Mouse (Mus musculus): ENCODE measurements around the gene Exosc7.

- no peak for TF ChIP-seq POLR2A (IDR thresholded peaks at IDR 0.05; ENCODE audit: borderline replicate concordance, control insufficient read depth, low read depth, low read length)
- TF ChIP-seq CTCF (IDR thresholded peaks at IDR 0.05; ENCODE audit: control insufficient read depth, insufficient read depth, low read length): no peak
Measured at GRCm38 (mm10) chr9:123080796-123081195, 32.2 kb upstream of the Exosc7 start.
